Comparison of ENCODE assay signal across 2 mouse cellular contexts in genomic region chr11:85182617-85183283, GRCm38 (mm10).
TF ChIP-seq lines count a peak whose summit lies in the region.

No protein-coding gene starts in this region.

TF ChIP-seq in C2C12, 6 proteins besides CTCF, POLR2A, EP300 and RAD21 (continued from another document):
- no peak for TF ChIP-seq CEBPB (IDR thresholded peaks at IDR 0.05; ENCODE audit: low read depth)
- TF ChIP-seq FOSL1 (IDR thresholded peaks at IDR 0.05; ENCODE audit: insufficient read depth, low read length, poor library complexity, severe bottlenecking) = no peak

TF ChIP-seq in myocyte, 11 proteins besides CTCF, POLR2A, EP300 and RAD21 (continued from another document):
- TF ChIP-seq MYOG (IDR thresholded peaks at IDR 0.05; ENCODE audit: control insufficient read depth in 1 of 3, insufficient read depth in 1 of 3, insufficient read length in 2 of 3, low read depth in 2 of 3) (no peak), TCF12 (IDR thresholded peaks at IDR 0.05; ENCODE audit: insufficient read depth, poor library complexity, severe bottlenecking) (no peak), E2F4 (IDR thresholded peaks at IDR 0.05; ENCODE audit: insufficient read depth) (no peak), MYOD1 (IDR thresholded peaks at IDR 0.05; ENCODE audit: control insufficient read depth in 1 of 3, insufficient read length in 2 of 3, low read depth in 2 of 3) (no peak), REST (IDR thresholded peaks at IDR 0.05; ENCODE audit: insufficient read depth, insufficient read length) (no peak), CEBPB (IDR thresholded peaks at IDR 0.05; ENCODE audit: insufficient read depth, poor library complexity, severe bottlenecking) (no peak), TCF3 (IDR thresholded peaks at IDR 0.05; ENCODE audit: insufficient read length, low read depth) (no peak), POLR2AphosphoS2 (IDR thresholded peaks at IDR 0.05; ENCODE audit: insufficient read length, low read depth) (no peak)
